Mouse (Mus musculus): Measurements from ENCODE around the gene Ctsa. TPM values are rescaled to one million over a fixed set of nuclear protein-coding genes. Genes with fewer than 3 reads are reported as not detected.
A peak's percentile ranks its signal among the peaks of the same experiment; 100 is the strongest.
"Not testable (repeated sequence)": the region's sequence is repeated elsewhere in the genome, so short reads cannot be mapped to it uniquely, and the experiment has no call there.

Gene Ctsa
- polyA plus RNA-seq, 1 experiment from 2014 or later: 167 TPM

GRCm38 (mm10) chr2:164866741-164867551 is 34.3 kb downstream of the Ctsa start:
- Histone ChIP-seq H3K9ac (0 out of 2 replicates have a peak overlapping the region, but pooled peaks have one; percentile 25), H3K36me3 (no peaks in the 10 kb centered on the region), H3K4me3 (no peak overlapping the region), H3K4me2 (peak overlapping the region; percentile 14), H3K27ac (peak overlapping the region; percentile 95), H3K4me1 (replicated peaks) (peaks cover 22% of the 10 kb centered on the region), H3K27me3 (no peaks in the 10 kb centered on the region), H3K9me3 (replicated peaks) (no peaks in the 10 kb centered on the region)
- 16% methylated on average over 16 of the region's 16 CpGs for WGBS
- ATAC-seq (replicated peaks; ENCODE audit: insufficient number of reproducible peaks, insufficient read depth, low FRiP score, low read depth): peak; percentile 94

- Histone ChIP-seq H3K4me1 (replicated peaks) (peaks cover 16% of the 10 kb centered on the region), H3K9ac (no peak overlapping the region), H3K27ac (peak overlapping the region; percentile 95), H3K27me3 (no peaks in the 10 kb centered on the region), H3K4me2 (no peak overlapping the region), H3K4me3 (no peak overlapping the region), H3K36me3 (no peaks in the 10 kb centered on the region), H3K9me3 (replicated peaks) (no peaks in the 10 kb centered on the region)
- ATAC-seq (replicated peaks; ENCODE audit: insufficient number of reproducible peaks, insufficient read depth, low FRiP score, low read depth): no peak
- 89% methylated on average over 7 of the region's 7 CpGs for WGBS
Observed at GRCm38 (mm10) chr2:164867566-164867965, 34.9 kb downstream of the Ctsa start.

- peaks cover 15% of the 10 kb centered on the region for H3K4me1 ChIP-seq (replicated peaks)
- H3K27ac ChIP-seq: 0 out of 2 replicates have a peak overlapping the region, but pooled peaks have one; percentile 95
- no peak overlapping the region for H3K4me2 ChIP-seq
- no peak for ATAC-seq (replicated peaks; ENCODE audit: insufficient number of reproducible peaks, insufficient read depth, low FRiP score, low read depth)
- no peak overlapping the region for H3K9ac ChIP-seq
- H3K4me3 ChIP-seq: no peak overlapping the region
- 71% methylated on average over 7 of the region's 7 CpGs for WGBS
- no peaks in the 10 kb centered on the region for H3K9me3 ChIP-seq (replicated peaks)
- H3K36me3 ChIP-seq: no peaks in the 10 kb centered on the region
- H3K27me3 ChIP-seq: no peaks in the 10 kb centered on the region
Observed at GRCm38 (mm10) chr2:164868491-164868890, 35.8 kb downstream of the Ctsa start.

GRCm38 (mm10) chr2:164871602-164872303 is 39.1 kb downstream of the Ctsa start:
- no peak for ATAC-seq (replicated peaks; ENCODE audit: insufficient number of reproducible peaks, insufficient read depth, low FRiP score, low read depth)
- WGBS: 47% methylated on average over 6 of the region's 6 CpGs
- Histone ChIP-seq H3K27ac (no peak overlapping the region), H3K9me3 (replicated peaks) (no peaks in the 10 kb centered on the region), H3K27me3 (no peaks in the 10 kb centered on the region), H3K36me3 (no peaks in the 10 kb centered on the region), H3K4me1 (replicated peaks) (peaks cover 25% of the 10 kb centered on the region), H3K9ac (no peak overlapping the region), H3K4me3 (no peak overlapping the region), H3K4me2 (no peak overlapping the region)

GRCm38 (mm10) chr2:164873621-164874020 is 40.9 kb downstream of the Ctsa start:
- no peaks in the 10 kb centered on the region for H3K27me3 ChIP-seq
- no peak overlapping the region for H3K4me2 ChIP-seq
- H3K4me3 ChIP-seq: no peak overlapping the region
- 0 out of 2 replicates have a peak, but pooled peaks cover 3% of the 10 kb centered on the region for H3K36me3 ChIP-seq
- peaks cover 29% of the 10 kb centered on the region for H3K4me1 ChIP-seq (replicated peaks)
- H3K27ac ChIP-seq: peak overlapping the region; percentile 87
- ATAC-seq (replicated peaks; ENCODE audit: insufficient number of reproducible peaks, insufficient read depth, low FRiP score, low read depth): no peak
- WGBS: 51% methylated on average over 3 of the region's 3 CpGs
- no peaks in the 10 kb centered on the region for H3K9me3 ChIP-seq (replicated peaks)
- no peak overlapping the region for H3K9ac ChIP-seq

GRCm38 (mm10) chr2:164874239-164874769 is 41.6 kb downstream of the Ctsa start:
- H3K4me2 ChIP-seq: no peak overlapping the region
- H3K9ac ChIP-seq: peak overlapping the region; percentile 28; the same call in 1 of the 2 replicates
- 0 out of 2 replicates have a peak, but pooled peaks cover 3% of the 10 kb centered on the region for H3K36me3 ChIP-seq
- ATAC-seq (replicated peaks; ENCODE audit: insufficient number of reproducible peaks, insufficient read depth, low FRiP score, low read depth): peak; percentile 25; the same call in 1 of the 2 replicates
- H3K9me3 ChIP-seq (replicated peaks): no peaks in the 10 kb centered on the region
- no peak overlapping the region for H3K4me3 ChIP-seq
- H3K27me3 ChIP-seq: no peaks in the 10 kb centered on the region
- peak overlapping the region; percentile 87 for H3K27ac ChIP-seq
- peaks cover 29% of the 10 kb centered on the region for H3K4me1 ChIP-seq (replicated peaks)
- WGBS: 9% methylated on average over 1 of the region's 1 CpGs

GRCm38 (mm10) chr2:164875648-164876047 is 43.0 kb downstream of the Ctsa start:
- not testable (repeated sequence) for H3K9me3 ChIP-seq (replicated peaks); H3K9ac ChIP-seq; ATAC-seq (replicated peaks; ENCODE audit: insufficient number of reproducible peaks, insufficient read depth, low FRiP score, low read depth); H3K4me2 ChIP-seq; H3K36me3 ChIP-seq; H3K4me3 ChIP-seq; H3K27ac ChIP-seq; H3K27me3 ChIP-seq
- peaks cover 35% of the 10 kb centered on the region for H3K4me1 ChIP-seq (replicated peaks)
- WGBS: 42% methylated on average over 2 of the region's 2 CpGs

GRCm38 (mm10) chr2:164877376-164878215 is 44.9 kb downstream of the Ctsa start:
- H3K4me3 ChIP-seq: peak overlapping the region; percentile 96
- peak overlapping the region; percentile 100 for H3K27ac ChIP-seq
- WGBS: 71% methylated on average over 11 of the region's 11 CpGs
- H3K27me3 ChIP-seq; ATAC-seq (replicated peaks; ENCODE audit: insufficient number of reproducible peaks, insufficient read depth, low FRiP score, low read depth); H3K9ac ChIP-seq; H3K9me3 ChIP-seq (replicated peaks); H3K36me3 ChIP-seq: not testable (repeated sequence)
- peaks cover 40% of the 10 kb centered on the region for H3K4me1 ChIP-seq (replicated peaks)
- H3K4me2 ChIP-seq: peak overlapping the region; percentile 81

- peaks cover 40% of the 10 kb centered on the region for H3K4me1 ChIP-seq (replicated peaks)
- WGBS: 1% methylated on average over 28 of the region's 28 CpGs
- H3K4me2 ChIP-seq: peak overlapping the region; percentile 81
- no peaks in the 10 kb centered on the region for H3K27me3 ChIP-seq
- H3K9ac ChIP-seq: peak overlapping the region; percentile 100
- peaks cover 7% of the 10 kb centered on the region; the same call in 1 of the 2 replicates for H3K36me3 ChIP-seq
- no peaks in the 10 kb centered on the region for H3K9me3 ChIP-seq (replicated peaks)
- H3K27ac ChIP-seq: peak overlapping the region; percentile 100
- peak; percentile 59 for ATAC-seq (replicated peaks; ENCODE audit: insufficient number of reproducible peaks, insufficient read depth, low FRiP score, low read depth)
- peak overlapping the region; percentile 96 for H3K4me3 ChIP-seq
Observed at GRCm38 (mm10) chr2:164878509-164879227, 46.0 kb downstream of the Ctsa start.

GRCm38 (mm10) chr2:164879228-164879567 is 46.5 kb downstream of the Ctsa start, which contains the start of gene Pcif1:
TSS of gene Pcif1 (plus strand) at chr2:164879304.
- Histone ChIP-seq H3K4me2 (peak within 1 kb of the TSS; percentile 81), H3K4me3 (peak within 1 kb of the TSS; percentile 96), H3K9me3 (replicated peaks) (no peaks in the 10 kb centered on the region), H3K9ac (peak within 1 kb of the TSS; percentile 100), H3K27me3 (no peaks in the 10 kb centered on the region), H3K4me1 (replicated peaks) (peaks cover 35% of the 10 kb centered on the region), H3K36me3 (peaks cover 11% of the 10 kb centered on the region), H3K27ac (peak within 1 kb of the TSS; percentile 100)
- under 1% methylated on average over 39 of the region's 40 CpGs for WGBS
- peak; percentile 88 for ATAC-seq (replicated peaks; ENCODE audit: insufficient number of reproducible peaks, insufficient read depth, low FRiP score, low read depth)
